Mouse (Mus musculus): ENCODE data around the gene Plekha4. TPM values are rescaled to one million over a fixed set of nuclear protein-coding genes. Genes with fewer than 3 reads are reported as not detected.
"Not testable (repeated sequence)": the region's sequence is repeated elsewhere in the genome, so short reads cannot be mapped to it uniquely, and the experiment has no call there.

Plekha4 gene
- polyA plus RNA-seq, 1 experiment from 2014 or later = 0.80 TPM

GRCm38 (mm10) chr7:45509912-45510787 lies 16.0 kb upstream of the Plekha4 start, which contains the start of gene Nucb1:
Nucb1 (minus strand) TSS chr7:45510406.
- Histone ChIP-seq H3K27me3 (replicated peaks) (no peaks in the 10 kb centered on the region), H3K4me2 (peak within 1 kb of the TSS; percentile 94), H3K4me3 (peak within 1 kb of the TSS; percentile 83), H3K36me3 (peaks cover 27% of the 10 kb centered on the region), H3K9ac (peak within 1 kb of the TSS; percentile 88), H3K4me1 (peaks cover 49% of the 10 kb centered on the region), H3K27ac (peak within 1 kb of the TSS; percentile 98), H3K9me3 (replicated peaks) (no peaks in the 10 kb centered on the region)
- WGBS (ENCODE audit: insufficient replicate concordance) = under 1% methylated on average over 44 of the region's 44 CpGs
- ATAC-seq = peak; percentile 72

GRCm38 (mm10) chr7:45514411-45514810 lies 11.7 kb upstream of the Plekha4 start:
- Histone ChIP-seq H3K27ac (peak overlapping the region; percentile 82), H3K9me3 (replicated peaks) (no peaks in the 10 kb centered on the region)
- WGBS (ENCODE audit: insufficient replicate concordance) = 84% methylated on average over 7 of the region's 7 CpGs

GRCm38 (mm10) chr7:45515436-45515835 lies 10.7 kb upstream of the Plekha4 start:
- Histone ChIP-seq H3K27me3 (replicated peaks) (no peaks in the 10 kb centered on the region), H3K4me3 (peak overlapping the region; percentile 30), H3K36me3 (no peaks in the 10 kb centered on the region), H3K4me1 (peaks cover 63% of the 10 kb centered on the region), H3K9me3 (replicated peaks) (no peaks in the 10 kb centered on the region), H3K4me2 (peak overlapping the region; percentile 66), H3K27ac (peak overlapping the region; percentile 82), H3K9ac (peak overlapping the region; percentile 65)
- peak; percentile 85 for ATAC-seq
- 10% methylated on average over 16 of the region's 16 CpGs for WGBS (ENCODE audit: insufficient replicate concordance)

More at GRCm38 (mm10) chr7:45514411-45514810, 11.7 kb upstream of the Plekha4 start:
- no peak for ATAC-seq
- H3K4me1 ChIP-seq = peaks cover 57% of the 10 kb centered on the region
- H3K9ac ChIP-seq = no peak overlapping the region
- H3K4me2 ChIP-seq = peak overlapping the region; percentile 66
- H3K36me3 ChIP-seq = no peaks in the 10 kb centered on the region
- no peak overlapping the region for H3K4me3 ChIP-seq
- H3K27me3 ChIP-seq (replicated peaks) = no peaks in the 10 kb centered on the region

- H3K27ac ChIP-seq; H3K9ac ChIP-seq; H3K27me3 ChIP-seq (replicated peaks); H3K4me2 ChIP-seq; ATAC-seq; H3K9me3 ChIP-seq (replicated peaks); H3K4me3 ChIP-seq: not testable (repeated sequence)
- WGBS (ENCODE audit: insufficient replicate concordance) = 61% methylated on average over 5 of the region's 5 CpGs
- H3K4me1 ChIP-seq = peaks cover 77% of the 10 kb centered on the region
- peaks cover 12% of the 10 kb centered on the region for H3K36me3 ChIP-seq
These were observed 9.3 kb upstream of the Plekha4 start for GRCm38 (mm10) chr7:45516846-45517245.

- Histone ChIP-seq H3K27ac (peak overlapping the region; percentile 64), H3K4me2 (no peak overlapping the region), H3K4me1 (peaks cover 93% of the 10 kb centered on the region), H3K4me3 (no peak overlapping the region), H3K9me3 (replicated peaks) (no peaks in the 10 kb centered on the region), H3K27me3 (replicated peaks) (no peaks in the 10 kb centered on the region), H3K36me3 (peaks cover 29% of the 10 kb centered on the region), H3K9ac (no peak overlapping the region)
- ATAC-seq = no peak
- 92% methylated on average over 16 of the region's 16 CpGs for WGBS (ENCODE audit: insufficient replicate concordance)
These were observed 7.5 kb upstream of the Plekha4 start for GRCm38 (mm10) chr7:45518618-45519017.

GRCm38 (mm10) chr7:45519345-45520120 lies 6.6 kb upstream of the Plekha4 start:
- no peaks in the 10 kb centered on the region for H3K27me3 ChIP-seq (replicated peaks)
- H3K27ac ChIP-seq = peak overlapping the region; percentile 64
- H3K9me3 ChIP-seq (replicated peaks) = no peaks in the 10 kb centered on the region
- H3K4me1 ChIP-seq = peaks cover 90% of the 10 kb centered on the region
- 57% methylated on average over 8 of the region's 8 CpGs for WGBS (ENCODE audit: insufficient replicate concordance)
- no peak overlapping the region for H3K4me3 ChIP-seq
- no peak overlapping the region for H3K9ac ChIP-seq
- no peak for ATAC-seq
- peaks cover 38% of the 10 kb centered on the region for H3K36me3 ChIP-seq
- H3K4me2 ChIP-seq = peak overlapping the region; percentile 34

- Histone ChIP-seq H3K27ac (peak overlapping the region; percentile 62; the same call in 1 of the 2 replicates), H3K4me2 (peak overlapping the region; percentile 73), H3K9me3 (replicated peaks) (no peaks in the 10 kb centered on the region), H3K4me1 (peaks cover 85% of the 10 kb centered on the region), H3K4me3 (peak overlapping the region; percentile 95; the same call in 1 of the 2 replicates), H3K27me3 (replicated peaks) (no peaks in the 10 kb centered on the region), H3K36me3 (peaks cover 45% of the 10 kb centered on the region), H3K9ac (no peak overlapping the region)
- WGBS (ENCODE audit: insufficient replicate concordance) = 86% methylated on average over 7 of the region's 7 CpGs
- ATAC-seq = no peak
These were observed 5.5 kb upstream of the Plekha4 start for GRCm38 (mm10) chr7:45520605-45521004.

- H3K4me3 ChIP-seq = peak overlapping the region; percentile 95
- no peaks in the 10 kb centered on the region for H3K27me3 ChIP-seq (replicated peaks)
- no peak; the same call in 1 of the 2 replicates for ATAC-seq
- H3K9ac ChIP-seq = peak overlapping the region; percentile 99
- H3K36me3 ChIP-seq = peaks cover 45% of the 10 kb centered on the region
- peak overlapping the region; percentile 100 for H3K27ac ChIP-seq
- 2% methylated on average over 28 of the region's 28 CpGs for WGBS (ENCODE audit: insufficient replicate concordance)
- H3K4me2 ChIP-seq = peak overlapping the region; percentile 73
- no peaks in the 10 kb centered on the region for H3K9me3 ChIP-seq (replicated peaks)
- peaks cover 73% of the 10 kb centered on the region for H3K4me1 ChIP-seq
These were observed 4.4 kb upstream of the Plekha4 start for GRCm38 (mm10) chr7:45521728-45522184.

- H3K4me3 ChIP-seq = peak overlapping the region; percentile 95
- peak overlapping the region; percentile 73 for H3K4me2 ChIP-seq
- H3K4me1 ChIP-seq = peaks cover 74% of the 10 kb centered on the region
- WGBS (ENCODE audit: insufficient replicate concordance) = 48% methylated on average over 16 of the region's 16 CpGs
- H3K9ac ChIP-seq = peak overlapping the region; percentile 99
- H3K27me3 ChIP-seq (replicated peaks) = no peaks in the 10 kb centered on the region
- H3K9me3 ChIP-seq (replicated peaks) = no peaks in the 10 kb centered on the region
- ATAC-seq = no peak
- peaks cover 45% of the 10 kb centered on the region for H3K36me3 ChIP-seq
- H3K27ac ChIP-seq = peak overlapping the region; percentile 100
These were observed 3.9 kb upstream of the Plekha4 start for GRCm38 (mm10) chr7:45522194-45522752.

GRCm38 (mm10) chr7:45522957-45523676 lies 3.0 kb upstream of the Plekha4 start:
- peak; percentile 14; the same call in 1 of the 2 replicates for ATAC-seq
- 47% methylated on average over 18 of the region's 18 CpGs for WGBS (ENCODE audit: insufficient replicate concordance)
- Histone ChIP-seq H3K36me3 (peaks cover 45% of the 10 kb centered on the region), H3K27me3 (replicated peaks) (no peaks in the 10 kb centered on the region), H3K4me3 (peak overlapping the region; percentile 95), H3K27ac (peak overlapping the region; percentile 100), H3K4me2 (peak overlapping the region; percentile 73), H3K4me1 (peaks cover 72% of the 10 kb centered on the region), H3K9ac (peak overlapping the region; percentile 99), H3K9me3 (replicated peaks) (no peaks in the 10 kb centered on the region)

GRCm38 (mm10) chr7:45523678-45524170 lies 2.4 kb upstream of the Plekha4 start:
- Histone ChIP-seq H3K9me3 (replicated peaks) (no peaks in the 10 kb centered on the region), H3K27me3 (replicated peaks) (no peaks in the 10 kb centered on the region), H3K4me3 (peak overlapping the region; percentile 95), H3K4me2 (peak overlapping the region; percentile 73), H3K27ac (peak overlapping the region; percentile 100), H3K9ac (peak overlapping the region; percentile 99), H3K4me1 (peaks cover 71% of the 10 kb centered on the region), H3K36me3 (peaks cover 45% of the 10 kb centered on the region)
- ATAC-seq = no peak
- WGBS (ENCODE audit: insufficient replicate concordance) = 42% methylated on average over 13 of the region's 13 CpGs
